Mouse (Mus musculus) v-Abl transformed pro-B cells (cell line): Measurements from ENCODE around the gene Dock9.

Experiments
- in situ Hi-C, 2 experiments: fragments of 400-800 bp; cut with MboI; formaldehyde crosslinking; loops; one replicate each; pipeline ENCODE4 v1.15.1; 2025; ENCODE audit not compliant: unreplicated experiment in 2 of 2

Dock9 gene

DNA sequence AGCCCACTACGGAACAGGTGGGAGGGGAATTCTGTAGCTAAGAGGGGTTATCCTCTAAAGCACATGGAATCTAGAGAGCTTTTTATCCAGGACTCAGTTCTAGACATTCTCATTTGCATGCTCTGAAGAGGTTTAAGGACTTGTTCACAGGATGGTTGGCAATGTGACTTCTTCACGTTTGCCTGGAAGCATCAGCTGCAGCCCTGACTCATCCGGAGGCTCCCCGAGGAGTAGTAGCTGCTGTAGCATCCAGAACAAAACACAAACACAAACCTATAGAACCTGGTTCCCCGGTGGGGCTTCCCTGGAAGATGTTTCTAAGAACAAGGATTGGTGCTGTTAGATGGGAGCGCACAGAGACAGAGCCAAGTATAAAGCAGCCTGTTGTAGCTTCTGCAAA lies 195.0 kb downstream of the Dock9 start:
- in situ Hi-C loops, result no loop called here

DNA sequence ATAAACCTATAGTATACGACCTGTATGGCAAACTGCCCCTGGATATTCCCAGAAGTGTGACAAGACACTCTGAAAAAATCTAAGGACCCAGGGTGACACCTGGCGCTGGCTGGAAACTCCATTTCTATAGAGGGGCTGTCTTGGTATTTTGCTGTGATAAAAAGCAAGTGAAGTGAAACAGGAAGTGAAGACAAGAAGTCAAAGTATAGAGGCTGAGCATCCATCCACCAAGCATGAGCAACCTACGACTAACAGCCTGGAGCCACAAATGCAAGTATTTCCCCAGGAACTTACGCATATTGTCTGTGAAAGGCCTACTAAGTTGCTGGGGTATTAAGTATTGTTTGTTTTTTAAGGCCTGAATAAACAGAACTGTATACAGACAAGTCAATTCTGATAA lies 197.1 kb downstream of the Dock9 start:
- in situ Hi-C loops, result no loop called here

- in situ Hi-C loops, result no loop called here
These were observed 200.6 kb downstream of the Dock9 start for GRCm38 (mm10) chr14:121597073-121597472.

DNA sequence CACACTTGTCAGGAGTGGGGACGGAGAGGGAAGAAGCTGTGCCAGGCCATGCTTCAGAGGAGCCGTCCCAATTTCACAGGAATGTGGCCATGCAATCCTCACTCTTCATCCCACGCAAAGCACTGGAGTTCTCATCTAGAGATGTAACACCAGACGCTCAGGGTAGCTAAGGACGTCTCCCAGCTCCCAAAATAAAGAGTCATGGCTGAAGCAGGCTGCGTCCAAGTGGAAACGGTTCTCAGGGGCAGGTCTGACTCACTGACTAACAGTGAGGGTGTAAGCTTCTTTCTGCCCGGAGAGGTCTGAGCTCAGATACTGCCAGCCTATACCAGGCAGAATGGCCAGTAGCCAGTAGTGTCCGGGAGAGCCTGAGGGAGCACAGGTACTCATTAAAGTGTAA lies 201.0 kb downstream of the Dock9 start:
- in situ Hi-C loops, result no loop called here

- in situ Hi-C loops, result no loop called here
These were observed 203.0 kb downstream of the Dock9 start for GRCm38 (mm10) chr14:121594684-121595083.

- in situ Hi-C loops, result no loop called here
These were observed 204.2 kb downstream of the Dock9 start for GRCm38 (mm10) chr14:121593313-121593929.

- in situ Hi-C loops, result no loop called here
These were observed 204.7 kb downstream of the Dock9 start for GRCm38 (mm10) chr14:121592890-121593289.

DNA sequence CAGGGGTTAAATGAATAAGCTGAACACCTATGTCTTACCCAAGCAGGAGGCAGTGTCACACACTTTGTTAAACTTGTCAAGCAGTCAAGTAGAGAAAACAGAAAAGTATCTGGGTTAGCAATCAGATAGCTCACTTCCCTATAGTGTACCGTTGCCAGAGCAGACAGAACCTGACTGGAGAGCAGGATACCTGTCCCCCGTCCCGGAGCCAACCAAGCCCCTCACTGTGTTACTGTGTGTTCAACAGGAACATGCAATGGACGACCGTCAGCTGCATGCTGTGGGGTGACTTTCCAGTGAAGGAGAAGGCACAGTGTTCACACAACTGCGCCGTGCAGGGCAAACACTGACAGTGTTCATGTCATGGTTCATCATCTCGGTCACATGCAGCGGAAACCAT lies 205.3 kb downstream of the Dock9 start:
- in situ Hi-C loops, result no loop called here

DNA sequence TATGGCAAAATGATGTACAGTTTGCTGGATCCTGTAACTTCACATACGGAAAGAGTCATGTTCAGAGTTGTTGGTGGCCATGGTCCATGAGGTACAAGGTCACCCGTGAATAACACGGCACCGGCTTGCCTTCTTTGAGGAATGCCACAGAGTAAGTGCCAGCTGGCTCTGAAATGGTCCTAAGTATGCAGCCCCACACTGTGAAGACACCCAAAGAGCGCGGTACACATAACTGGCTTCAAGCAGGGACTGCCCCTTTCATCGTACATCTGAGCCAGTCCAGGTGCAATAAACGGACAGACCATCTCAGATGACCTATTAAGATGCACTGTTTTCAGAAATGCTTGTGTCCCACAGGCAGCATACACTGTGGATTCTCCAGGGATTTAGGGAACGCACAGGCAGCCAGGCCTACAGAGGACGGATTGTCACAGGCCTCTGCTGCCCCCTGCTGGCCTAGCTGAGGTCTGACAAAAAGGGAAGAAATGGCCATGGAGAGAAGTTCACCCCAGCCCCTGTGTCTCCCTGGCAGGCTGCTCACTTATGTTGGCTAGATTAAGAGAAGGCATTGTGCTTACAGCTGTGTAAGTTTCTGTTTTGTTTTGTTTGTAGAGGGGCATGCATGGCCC lies 208.4 kb downstream of the Dock9 start:
- in situ Hi-C loops, result loop anchor here (5.0 to 10.0 kb wide), 2 partner anchors 213 to 216 kb away; no protein-coding TSS in a partner anchor

DNA sequence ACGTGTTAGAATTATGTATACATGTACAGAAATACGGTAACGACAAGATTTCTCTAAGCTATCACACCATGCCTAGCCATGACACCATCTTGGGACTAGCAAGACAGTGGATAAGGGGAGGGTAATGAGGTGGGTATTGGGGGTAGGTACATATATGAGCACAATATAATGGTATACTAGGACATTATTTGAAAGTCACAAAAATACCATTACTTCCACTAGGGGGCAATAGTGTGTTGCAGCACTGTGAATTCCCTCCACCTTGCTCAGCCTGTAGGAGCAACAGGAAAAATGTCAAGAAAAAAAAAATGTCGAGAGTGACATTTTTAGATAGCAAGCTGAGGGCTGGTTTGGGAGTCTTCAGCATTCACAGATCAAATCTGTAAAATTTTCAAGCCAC lies 209.2 kb downstream of the Dock9 start:
- in situ Hi-C loops, result loop anchor here (5.0 to 10.0 kb wide), 2 partner anchors 214 to 216 kb away; no protein-coding TSS in a partner anchor

GRCm38 (mm10) chr14:121585906-121586765 lies 211.5 kb downstream of the Dock9 start:
- in situ Hi-C loops, result loop anchor here (5.0 to 10.0 kb wide), 2 partner anchors 216 to 219 kb away; no protein-coding TSS in a partner anchor

DNA sequence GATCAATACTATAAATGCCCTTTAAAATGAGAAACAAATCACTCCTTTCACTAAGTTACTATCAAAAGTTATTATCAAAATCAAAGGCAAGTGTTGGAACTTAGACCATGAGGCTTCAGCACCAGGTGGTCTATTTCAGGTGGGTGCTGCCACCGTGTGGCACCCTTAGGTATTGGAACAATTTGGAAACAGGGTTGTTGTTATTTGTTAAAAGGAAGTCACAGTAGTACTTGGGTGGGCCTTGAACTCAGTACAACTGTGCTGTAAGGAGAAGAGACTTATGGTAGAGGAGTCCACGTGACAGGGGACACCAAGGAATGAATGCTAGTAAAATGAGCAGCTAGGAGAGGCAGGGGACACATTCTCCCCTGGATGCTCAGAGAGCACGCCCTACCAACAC lies 218.6 kb downstream of the Dock9 start:
- in situ Hi-C loops, result loop anchor here (5.0 to 10.0 kb wide), 5 partner anchors 122 to 747 kb away; no protein-coding TSS in a partner anchor

DNA sequence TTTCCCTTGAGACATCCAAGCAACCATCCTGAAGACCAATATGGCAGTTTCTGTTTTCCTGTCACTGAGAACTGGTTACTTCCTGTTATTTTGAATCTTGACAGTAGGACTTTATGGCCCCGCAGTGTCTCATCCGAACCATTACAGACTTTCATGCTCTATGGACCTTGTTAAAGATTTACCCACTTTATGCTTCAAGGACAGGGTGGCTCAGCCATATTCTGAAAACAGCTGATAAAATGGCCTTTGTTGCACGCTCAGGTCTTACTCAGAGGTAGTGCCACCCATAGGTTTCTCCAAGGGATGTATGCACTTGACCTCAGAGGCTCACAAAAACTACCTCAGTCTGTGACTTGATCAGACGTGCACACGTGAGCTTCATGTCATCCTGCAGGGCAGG lies 224.2 kb downstream of the Dock9 start:
- in situ Hi-C loops, result loop anchor here in 1 of 2 experiments (10.0 kb wide), 2 partner anchors 309 to 739 kb away; no protein-coding TSS in a partner anchor

- in situ Hi-C loops, result no loop called here
These were observed 230.8 kb downstream of the Dock9 start for GRCm38 (mm10) chr14:121566794-121567201.

GRCm38 (mm10) chr14:121565930-121566329 lies 231.7 kb downstream of the Dock9 start:
- in situ Hi-C loops, result no loop called here

DNA sequence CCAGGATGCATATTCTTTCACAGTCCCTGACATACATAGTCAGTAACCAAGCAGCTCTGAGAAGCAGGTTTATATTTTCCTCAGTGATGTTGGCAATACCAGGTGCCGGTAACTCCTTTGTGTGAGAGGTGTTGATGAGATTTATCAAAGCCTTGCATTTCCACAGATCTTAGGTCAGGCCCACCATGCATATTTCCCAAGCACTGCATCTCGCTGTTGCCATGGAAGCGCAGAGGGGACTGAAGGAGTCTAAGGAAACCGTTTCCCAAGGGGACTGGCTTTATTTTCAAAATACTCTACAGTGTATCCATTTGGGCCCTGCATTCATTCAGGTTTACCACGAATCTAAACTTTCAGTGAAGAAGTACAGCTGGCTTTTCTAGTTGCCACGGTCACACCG lies 233.0 kb downstream of the Dock9 start:
- in situ Hi-C loops, result no loop called here

- in situ Hi-C loops, result no loop called here
These were observed 233.7 kb downstream of the Dock9 start for GRCm38 (mm10) chr14:121563954-121564353.

GRCm38 (mm10) chr14:121559026-121559425 lies 238.6 kb downstream of the Dock9 start:
- in situ Hi-C loops, result no loop called here

DNA sequence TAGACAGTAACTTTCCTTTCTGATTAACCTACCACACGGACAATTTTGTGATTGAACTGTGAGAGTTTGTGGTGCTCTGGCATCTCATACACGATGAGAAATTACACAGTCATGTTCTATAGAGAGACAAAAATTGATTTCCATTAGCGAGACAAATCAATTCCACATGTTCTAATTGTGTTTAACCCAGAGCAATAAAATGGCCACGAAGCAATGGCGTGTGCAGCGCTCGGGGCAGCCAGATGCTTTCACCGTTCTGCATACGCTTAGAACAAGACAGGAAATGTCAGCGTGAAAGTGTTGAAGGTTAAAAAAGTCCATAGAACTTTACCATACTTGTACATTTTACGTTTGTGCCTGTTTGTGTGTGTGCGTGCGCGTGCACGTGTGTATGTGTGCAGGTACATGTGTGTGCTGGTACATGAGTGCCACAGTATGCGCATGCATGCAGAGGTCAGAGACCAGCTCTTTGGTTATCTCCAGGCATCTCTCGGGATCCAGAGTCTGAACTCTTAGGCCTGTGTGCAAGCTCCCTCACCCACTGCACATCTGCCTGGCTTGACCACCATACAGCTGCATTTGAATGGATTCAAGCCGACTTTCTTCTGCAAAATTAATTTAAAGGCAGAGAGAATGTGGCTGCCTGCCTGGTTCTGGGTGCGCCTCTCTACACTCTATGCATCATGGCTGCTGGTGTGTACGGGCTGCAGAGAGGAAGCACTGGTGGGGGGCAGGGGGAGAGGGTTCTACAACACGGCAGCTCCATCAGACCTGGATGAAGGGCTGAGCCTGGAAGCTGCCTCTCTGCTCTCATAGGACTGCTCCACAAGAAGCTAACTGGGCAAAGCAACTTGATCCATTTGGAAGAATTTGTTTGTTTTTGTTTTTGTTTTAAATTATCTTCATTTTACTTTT lies 241.0 kb downstream of the Dock9 start:
- in situ Hi-C loops, result no loop called here

- in situ Hi-C loops, result no loop called here
These were observed 243.9 kb downstream of the Dock9 start for GRCm38 (mm10) chr14:121553785-121554184.
